Mouse (Mus musculus): ENCODE data around the gene Il9.

GRCm38 (mm10) chr13:56522821-56523167, 40.7 kb upstream of the Il9 start:
- no peak for TF ChIP-seq MAX (IDR thresholded peaks at IDR 0.05)
- no peak for TF ChIP-seq CTCF (IDR thresholded peaks at IDR 0.05; ENCODE audit: control insufficient read depth, insufficient read depth, insufficient read length)
- no peak for TF ChIP-seq CEBPB (IDR thresholded peaks at IDR 0.05; ENCODE audit: low read depth)
